Mouse (Mus musculus) lung, postnatal 0 days (tissue): Measurements from ENCODE around the gene Wnt10b. TPM values are rescaled to one million over a fixed set of nuclear protein-coding genes. Genes with fewer than 3 reads are reported as not detected.
"Not testable (repeated sequence)": the region's sequence is repeated elsewhere in the genome, so short reads cannot be mapped to it uniquely, and the experiment has no call there.

Experiments used
- ATAC-seq: fragments of 200-750 bp; cut with Nextera tagmentation; 2 replicates; pipeline ENCODE4 v1.8.0; 2017; ENCODE audit warnings: moderate library complexity
- DNase-seq: peaks from one replicate; pipeline ENCODE4 v3.0.0-alpha.2; 2016; ENCODE audit warnings: low spot score
- H3K27ac ChIP-seq: fragments of 300-500 bp; sonication (generic); 2 replicates; pipeline ENCODE4 v1.5.1; 2014; ENCODE audit warnings: antibody characterized with exemption, mild to moderate bottlenecking, low read length, mixed read lengths
- H3K27me3 ChIP-seq: fragments of 300-500 bp; sonication (generic); replicated peaks from 2 replicates; pipeline ENCODE4 v1.6.1; 2014; ENCODE audit warnings: low read length, mixed read lengths; ENCODE audit not compliant: insufficient read depth
- H3K36me3 ChIP-seq: fragments of 300-500 bp; sonication (generic); 2 replicates; pipeline ENCODE4 v1.6.1; 2014; ENCODE audit warnings: low read length, mixed read lengths; ENCODE audit not compliant: insufficient read depth
- H3K4me1 ChIP-seq: fragments of 300-500 bp; sonication (generic); 2 replicates; pipeline ENCODE4 v1.6.1; 2014; ENCODE audit warnings: antibody characterized with exemption, low read depth, low read length, mixed read lengths; ENCODE audit not compliant: insufficient read depth
- H3K4me2 ChIP-seq: fragments of 300-500 bp; sonication (generic); replicated peaks from 2 replicates; pipeline ENCODE4 v1.6.1; 2014; ENCODE audit warnings: low read depth, mild to moderate bottlenecking, low read length, moderate library complexity, mixed read lengths
- H3K4me3 ChIP-seq: fragments of 300-500 bp; sonication (generic); 2 replicates; pipeline ENCODE4 v1.5.1; 2014; ENCODE audit warnings: low read depth, low read length
- H3K9ac ChIP-seq: fragments of 300-500 bp; sonication (generic); replicated peaks from 2 replicates; pipeline ENCODE4 v1.6.1; 2014; ENCODE audit warnings: low read depth, mild to moderate bottlenecking
- H3K9me3 ChIP-seq: fragments of 300-500 bp; sonication (generic); 2 replicates; pipeline ENCODE4 v1.6.1; 2016; ENCODE audit warnings: low read length, mixed read lengths
- CTCF ChIP-seq: IDR thresholded peaks from 2 replicates; pipeline ENCODE4 v1.5.1; 2016; ENCODE audit warnings: antibody characterized with exemption, mild to moderate bottlenecking
- EP300 ChIP-seq: IDR thresholded peaks from 2 replicates; pipeline ENCODE4 v1.6.1; 2016; ENCODE audit warnings: antibody characterized with exemption, mild to moderate bottlenecking, control low read depth
- WGBS: fragments of 180-500 bp; shearing (Covaris S2); extraction: QIAGEN DNeasy Blood & Tissue Kit; methylation state at CpG from one replicate; pipeline ENCODE4 v1.1.7; 2014; 5-methylcytosine and 5-hydroxymethylcytosine counted together
- polyA plus RNA-seq: library from polyadenylated mRNA; unstranded; fragments of >200 nt; fragmentation: Nextera tagmentation; extraction: Ambion mirVana; gene quantifications from 2 replicates; pipeline ENCODE4 v1.2.1, GENCODE M21; 2015

Gene Wnt10b
- polyA plus RNA-seq, 1 experiment from 2014 or later = 0.13 TPM

DNA sequence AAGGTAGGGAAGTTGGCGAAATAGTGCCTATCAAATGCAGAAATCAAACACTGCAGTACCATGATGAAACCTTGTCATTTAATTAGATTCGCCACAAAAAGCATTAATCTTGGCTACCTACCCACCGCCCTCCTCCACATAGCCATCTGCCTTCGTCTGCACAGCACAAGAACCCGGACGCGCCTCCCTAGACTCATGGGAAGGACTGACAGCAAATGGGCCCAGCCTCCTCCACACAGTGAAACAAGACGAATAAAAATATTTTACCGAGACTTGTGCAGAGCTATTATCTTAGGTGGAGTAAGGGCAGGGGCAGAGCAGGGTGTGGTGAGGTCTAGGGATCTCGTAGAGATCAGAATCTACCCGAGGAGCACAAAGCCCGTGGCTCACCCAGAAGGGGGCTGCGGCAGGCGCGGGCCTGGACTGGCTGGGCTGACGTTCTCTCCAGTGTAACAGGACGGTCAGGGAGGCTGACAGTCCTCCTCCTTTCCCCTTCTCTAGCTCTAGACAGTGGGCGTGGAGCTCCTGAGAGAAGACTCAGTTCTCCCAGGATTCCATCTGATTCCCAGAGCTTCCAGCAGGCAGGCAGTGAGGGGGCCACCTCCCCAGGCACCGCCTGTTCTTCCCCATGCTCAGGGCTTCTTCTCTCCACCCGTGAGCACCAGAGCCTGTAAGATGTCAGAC, 34.9 kb upstream of the Wnt10b start:
- peaks cover 6% of the 10 kb centered on the region; the same call in 1 of the 2 replicates for H3K4me1 ChIP-seq
- H3K4me3 ChIP-seq = no peak overlapping the region
- no peak for DNase-seq
- H3K27ac ChIP-seq = no peak overlapping the region
- no peak for ATAC-seq
- WGBS = 85% methylated on average over 20 of the region's 20 CpGs
- no peak overlapping the region for H3K4me2 ChIP-seq
- TF ChIP-seq EP300 = no peak
- no peak for TF ChIP-seq CTCF
- no peak overlapping the region for H3K9ac ChIP-seq
- peaks cover 27% of the 10 kb centered on the region for H3K36me3 ChIP-seq
- no peaks in the 10 kb centered on the region for H3K9me3 ChIP-seq
- H3K27me3 ChIP-seq = peaks cover 20% of the 10 kb centered on the region

- WGBS = 71% methylated on average over 6 of the region's 6 CpGs
- Histone ChIP-seq H3K4me1 (peaks cover 20% of the 10 kb centered on the region; the same call in 1 of the 2 replicates), H3K36me3 (peaks cover 22% of the 10 kb centered on the region), H3K27me3 (peaks cover 45% of the 10 kb centered on the region)
- 0 out of 2 replicates have a peak, but pooled peaks have one; percentile 15 for TF ChIP-seq CTCF
- H3K4me2 ChIP-seq, H3K4me3 ChIP-seq, H3K9me3 ChIP-seq, ATAC-seq, H3K9ac ChIP-seq, H3K27ac ChIP-seq, DNase-seq: not testable (repeated sequence)
Measured at GRCm38 (mm10) chr15:98810212-98810611, 32.3 kb upstream of the Wnt10b start.

DNA sequence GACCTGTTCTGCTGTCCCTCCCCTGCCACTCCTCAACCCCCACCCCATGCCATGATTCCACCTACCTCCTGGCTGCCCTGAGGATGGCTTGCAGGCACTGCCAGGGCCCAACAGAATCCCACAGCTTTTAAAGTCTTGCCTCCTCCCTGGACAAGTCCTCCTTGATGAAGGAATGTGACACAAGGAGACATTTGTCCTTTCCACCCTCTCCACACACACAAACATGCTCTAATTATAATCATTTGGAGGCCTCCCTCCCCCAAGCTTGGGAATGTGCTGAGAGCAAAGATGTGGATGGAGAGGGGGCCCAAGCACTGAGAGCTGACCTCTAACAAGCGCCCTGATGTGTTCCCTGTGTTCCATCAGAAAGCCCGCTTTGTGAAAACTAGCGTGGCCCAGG, 31.4 kb upstream of the Wnt10b start, which contains the start of gene Ddn:
Gene Ddn, minus strand, starts transcription at position 101 of the 400 bp plus-strand sequence.
- H3K4me3 ChIP-seq = peak within 1 kb of the TSS; percentile 35
- TF ChIP-seq CTCF (no peak), EP300 (no peak)
- peaks cover 16% of the 10 kb centered on the region for H3K36me3 ChIP-seq
- H3K4me1 ChIP-seq = peaks cover 21% of the 10 kb centered on the region; the same call in 1 of the 2 replicates
- no peak for DNase-seq
- no peaks in the 10 kb centered on the region for H3K9me3 ChIP-seq
- ATAC-seq = no peak
- peaks cover 53% of the 10 kb centered on the region for H3K27me3 ChIP-seq
- H3K4me2 ChIP-seq = peak within 1 kb of the TSS; percentile 60
- no peak within 1 kb of the TSS for H3K9ac ChIP-seq
- WGBS = 49% methylated on average over 3 of the region's 3 CpGs
- no peak within 1 kb of the TSS for H3K27ac ChIP-seq

GRCm38 (mm10) chr15:98808651-98809134, 30.7 kb upstream of the Wnt10b start:
- Histone ChIP-seq H3K4me1 (peaks cover 21% of the 10 kb centered on the region; the same call in 1 of the 2 replicates), H3K9ac (no peak overlapping the region), H3K27me3 (peaks cover 60% of the 10 kb centered on the region), H3K9me3 (no peaks in the 10 kb centered on the region), H3K4me2 (peak overlapping the region; percentile 60), H3K4me3 (peak overlapping the region; percentile 35; the same call in 1 of the 2 replicates), H3K36me3 (peaks cover 14% of the 10 kb centered on the region), H3K27ac (no peak overlapping the region)
- WGBS = 13% methylated on average over 6 of the region's 6 CpGs
- DNase-seq = no peak
- TF ChIP-seq EP300 (no peak), CTCF (no peak)
- ATAC-seq = no peak

DNA sequence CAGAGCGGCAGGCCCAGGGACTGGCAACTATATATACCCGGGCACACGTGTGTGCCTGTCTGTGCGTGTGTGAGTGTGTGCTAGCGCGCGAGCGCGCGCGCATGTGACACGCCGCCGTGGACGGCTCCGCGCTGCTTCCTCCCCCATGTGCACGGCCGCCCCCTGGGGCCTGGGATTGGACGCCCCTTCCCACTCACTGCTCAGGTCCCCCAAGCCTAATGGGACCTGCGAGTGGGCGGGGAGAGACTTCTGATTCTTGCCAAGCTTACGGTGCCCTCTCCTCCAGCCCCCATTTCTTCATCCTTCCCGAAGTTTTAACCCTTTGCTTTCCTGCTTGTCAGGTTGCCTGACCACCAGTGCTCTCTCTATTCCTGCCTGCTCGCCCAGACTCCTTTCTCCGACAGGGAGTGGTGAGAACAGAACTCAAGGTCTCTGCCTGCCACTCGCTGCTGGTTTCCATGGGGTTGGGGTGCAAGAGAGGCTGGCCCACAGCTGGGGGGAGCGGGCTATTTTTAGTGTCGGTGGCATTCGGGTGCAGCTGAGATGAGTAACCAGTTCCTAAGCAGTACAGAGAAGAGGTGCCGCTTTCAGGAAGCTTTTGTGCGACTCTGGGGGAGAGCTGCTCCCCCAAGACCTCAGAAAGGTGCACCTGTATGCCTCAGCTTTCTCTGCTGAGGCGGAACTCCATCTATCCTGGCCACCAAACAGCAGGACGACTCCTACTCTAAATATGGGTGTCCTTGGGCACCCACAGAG, 30.1 kb upstream of the Wnt10b start:
- DNase-seq (peak; percentile 40), ATAC-seq (peak; percentile 36)
- H3K9ac ChIP-seq = no peak overlapping the region
- H3K9me3 ChIP-seq = no peaks in the 10 kb centered on the region
- H3K4me1 ChIP-seq = peaks cover 21% of the 10 kb centered on the region; the same call in 1 of the 2 replicates
- H3K27me3 ChIP-seq = peaks cover 66% of the 10 kb centered on the region
- H3K4me3 ChIP-seq = peak overlapping the region; percentile 35
- peaks cover 8% of the 10 kb centered on the region for H3K36me3 ChIP-seq
- no peak overlapping the region for H3K27ac ChIP-seq
- WGBS = under 1% methylated on average over 19 of the region's 34 CpGs
- peak overlapping the region; percentile 60 for H3K4me2 ChIP-seq
- peak; percentile 3; the same call in 1 of the 2 replicates for TF ChIP-seq CTCF
- TF ChIP-seq EP300 = no peak
